Mouse (Mus musculus) midbrain, embryonic 10.5 days (tissue): ENCODE data around the gene Cdc42ep5. TPM values are rescaled to one million over a fixed set of nuclear protein-coding genes. Genes with fewer than 3 reads are reported as not detected.
"Not testable (repeated sequence)": the region's sequence is repeated elsewhere in the genome, so short reads cannot be mapped to it uniquely, and the experiment has no call there.

Source experiments
- DNase-seq: peaks from one replicate; pipeline ENCODE4 v3.0.0-alpha.2; 2017; ENCODE audit warnings: low spot score
- H3K27ac ChIP-seq: fragments of 300-500 bp; sonication (generic); replicated peaks from 2 replicates; pipeline ENCODE4 v1.5.1; 2016; ENCODE audit warnings: mild to moderate bottlenecking
- H3K27me3 ChIP-seq: fragments of 300-500 bp; sonication (generic); 2 replicates; pipeline ENCODE4 v1.6.1; 2016; ENCODE audit warnings: low read depth, mild to moderate bottlenecking; ENCODE audit not compliant: poor library complexity, severe bottlenecking
- H3K36me3 ChIP-seq: fragments of 300-500 bp; sonication (generic); 2 replicates; pipeline ENCODE4 v1.6.1; 2016; ENCODE audit warnings: mild to moderate bottlenecking, moderate library complexity
- H3K4me1 ChIP-seq: fragments of 300-500 bp; sonication (generic); 2 replicates; pipeline ENCODE4 v1.6.1; 2016
- H3K4me3 ChIP-seq: fragments of 300-500 bp; sonication (generic); 2 replicates; pipeline ENCODE4 v1.5.1; 2016; ENCODE audit warnings: mild to moderate bottlenecking, moderate library complexity
- H3K9me3 ChIP-seq: fragments of 300-500 bp; sonication (generic); replicated peaks from 2 replicates; pipeline ENCODE4 v1.6.1; 2016; ENCODE audit warnings: mild to moderate bottlenecking
- WGBS: fragments of 180-500 bp; shearing (Covaris S2); methylation state at CpG from one replicate; pipeline ENCODE4 v1.1.7; 2016; 5-methylcytosine and 5-hydroxymethylcytosine counted together
- polyA plus RNA-seq: library from polyadenylated mRNA; unstranded; fragments of >200 nt; fragmentation: Nextera tagmentation; extraction: Ambion mirVana; gene quantifications from 2 replicates; pipeline ENCODE4 v1.2.1, GENCODE M21; 2016

Cdc42ep5 gene
- 18.1 and 20.1 TPM in 2 replicates for polyA plus RNA-seq

- Histone ChIP-seq H3K27ac (peak within 1 kb of the TSS; percentile 69), H3K9me3 (no peaks in the 10 kb centered on the region), H3K4me3 (peak within 1 kb of the TSS; percentile 47), H3K36me3 (no peaks in the 10 kb centered on the region), H3K27me3 (no peaks in the 10 kb centered on the region), H3K4me1 (peaks cover 31% of the 10 kb centered on the region)
- under 1% methylated on average over 19 of the region's 20 CpGs for WGBS
- DNase-seq, result peak; percentile 61
Measured at GRCm38 (mm10) chr7:4164090-4164910, at the start of gene Cdc42ep5. Gene Cdc42ep5 (minus strand): TSS chr7:4164860.

GRCm38 (mm10) chr7:4213436-4213835 is 48.8 kb upstream of the Cdc42ep5 start:
- H3K9me3 ChIP-seq, DNase-seq, H3K4me1 ChIP-seq, H3K27ac ChIP-seq, H3K36me3 ChIP-seq, H3K4me3 ChIP-seq, H3K27me3 ChIP-seq: not testable (repeated sequence)

GRCm38 (mm10) chr7:4208626-4209025 is 44.0 kb upstream of the Cdc42ep5 start:
- H3K4me1 ChIP-seq, result no peaks in the 10 kb centered on the region
- no peaks in the 10 kb centered on the region; the same call in 1 of the 2 replicates for H3K9me3 ChIP-seq
- no peaks in the 10 kb centered on the region for H3K27me3 ChIP-seq
- no peak for DNase-seq
- H3K27ac ChIP-seq, result no peak overlapping the region
- WGBS, result 50% methylated on average over 2 of the region's 2 CpGs
- no peak overlapping the region for H3K4me3 ChIP-seq
- H3K36me3 ChIP-seq, result no peaks in the 10 kb centered on the region

- no peaks in the 10 kb centered on the region for H3K27me3 ChIP-seq
- no peak overlapping the region for H3K27ac ChIP-seq
- no peaks in the 10 kb centered on the region for H3K4me1 ChIP-seq
- no peaks in the 10 kb centered on the region; the same call in 1 of the 2 replicates for H3K9me3 ChIP-seq
- DNase-seq, result no peak
- 83% methylated on average over 1 of the region's 1 CpGs for WGBS
- no peak overlapping the region for H3K4me3 ChIP-seq
- H3K36me3 ChIP-seq, result no peaks in the 10 kb centered on the region
Measured at GRCm38 (mm10) chr7:4207126-4207525, 42.5 kb upstream of the Cdc42ep5 start.

GRCm38 (mm10) chr7:4178438-4178837 is 13.8 kb upstream of the Cdc42ep5 start:
- 53% methylated on average over 3 of the region's 3 CpGs for WGBS
- H3K27ac ChIP-seq, result no peak overlapping the region
- H3K27me3 ChIP-seq, result no peaks in the 10 kb centered on the region
- H3K4me3 ChIP-seq, result no peak overlapping the region
- H3K9me3 ChIP-seq, result no peaks in the 10 kb centered on the region
- no peaks in the 10 kb centered on the region for H3K4me1 ChIP-seq
- no peak for DNase-seq
- no peaks in the 10 kb centered on the region for H3K36me3 ChIP-seq

GRCm38 (mm10) chr7:4170193-4170938 is 5.7 kb upstream of the Cdc42ep5 start:
- Histone ChIP-seq H3K4me3 (no peak overlapping the region), H3K27ac (no peak overlapping the region), H3K4me1 (peaks cover 5% of the 10 kb centered on the region), H3K36me3 (no peaks in the 10 kb centered on the region), H3K9me3 (no peaks in the 10 kb centered on the region), H3K27me3 (no peaks in the 10 kb centered on the region)
- 85% methylated on average over 6 of the region's 6 CpGs for WGBS
- DNase-seq, result no peak

- Histone ChIP-seq H3K27ac (no peak overlapping the region), H3K27me3 (no peaks in the 10 kb centered on the region), H3K9me3 (no peaks in the 10 kb centered on the region), H3K36me3 (no peaks in the 10 kb centered on the region), H3K4me1 (peaks cover 27% of the 10 kb centered on the region), H3K4me3 (no peak overlapping the region)
- DNase-seq, result no peak
Measured at GRCm38 (mm10) chr7:4167098-4167497, 2.4 kb upstream of the Cdc42ep5 start.

- WGBS, result 23% methylated on average over 3 of the region's 3 CpGs
- Histone ChIP-seq H3K27ac (no peak overlapping the region), H3K4me3 (peak overlapping the region; percentile 0; the same call in 1 of the 2 replicates), H3K9me3 (no peaks in the 10 kb centered on the region), H3K36me3 (no peaks in the 10 kb centered on the region), H3K4me1 (peaks cover 31% of the 10 kb centered on the region), H3K27me3 (no peaks in the 10 kb centered on the region)
- no peak for DNase-seq
Measured at GRCm38 (mm10) chr7:4165286-4165685, 626 bp upstream of the Cdc42ep5 start.

GRCm38 (mm10) chr7:4163571-4164072 is 1.0 kb downstream of the Cdc42ep5 start:
- DNase-seq, result no peak
- H3K27me3 ChIP-seq, result no peaks in the 10 kb centered on the region
- peak overlapping the region; percentile 47 for H3K4me3 ChIP-seq
- 1% methylated on average over 11 of the region's 11 CpGs for WGBS
- H3K9me3 ChIP-seq, result no peaks in the 10 kb centered on the region
- peaks cover 31% of the 10 kb centered on the region for H3K4me1 ChIP-seq
- peak overlapping the region; percentile 69 for H3K27ac ChIP-seq
- no peaks in the 10 kb centered on the region for H3K36me3 ChIP-seq

GRCm38 (mm10) chr7:4161596-4161995 is 3.1 kb downstream of the Cdc42ep5 start:
- 93% methylated on average over 4 of the region's 4 CpGs for WGBS
- H3K9me3 ChIP-seq, H3K27ac ChIP-seq, H3K4me3 ChIP-seq, H3K27me3 ChIP-seq, H3K36me3 ChIP-seq, DNase-seq: not testable (repeated sequence)
- peaks cover 27% of the 10 kb centered on the region for H3K4me1 ChIP-seq

- 28% methylated on average over 4 of the region's 4 CpGs for WGBS
- Histone ChIP-seq H3K4me1 (peaks cover 19% of the 10 kb centered on the region), H3K9me3 (no peaks in the 10 kb centered on the region)
Measured at GRCm38 (mm10) chr7:4154976-4155375, 9.7 kb downstream of the Cdc42ep5 start.

GRCm38 (mm10) chr7:4154356-4154755 is 10.3 kb downstream of the Cdc42ep5 start:
- H3K4me1 ChIP-seq, result peaks cover 22% of the 10 kb centered on the region
- WGBS, result 80% methylated on average over 5 of the region's 5 CpGs
- no peaks in the 10 kb centered on the region for H3K9me3 ChIP-seq
- no peak for DNase-seq
- H3K4me3 ChIP-seq, result no peak overlapping the region
- H3K36me3 ChIP-seq, result no peaks in the 10 kb centered on the region
- H3K27ac ChIP-seq, result no peak overlapping the region
- peaks cover 35% of the 10 kb centered on the region for H3K27me3 ChIP-seq

More at GRCm38 (mm10) chr7:4154976-4155375, 9.7 kb downstream of the Cdc42ep5 start:
- Histone ChIP-seq H3K27me3 (peaks cover 34% of the 10 kb centered on the region), H3K36me3 (no peaks in the 10 kb centered on the region), H3K27ac (no peak overlapping the region), H3K4me3 (no peak overlapping the region)
- DNase-seq, result no peak

- Histone ChIP-seq H3K4me1 (peaks cover 34% of the 10 kb centered on the region), H3K36me3 (peaks cover 25% of the 10 kb centered on the region), H3K4me3 (peak overlapping the region; percentile 80), H3K9me3 (no peaks in the 10 kb centered on the region), H3K27me3 (peaks cover 35% of the 10 kb centered on the region), H3K27ac (no peak overlapping the region)
- WGBS, result 16% methylated on average over 22 of the region's 22 CpGs
- DNase-seq, result no peak
Measured at GRCm38 (mm10) chr7:4151241-4151640, 13.4 kb downstream of the Cdc42ep5 start.
